Mouse (Mus musculus): ENCODE measurements around the gene Slc6a5. TPM values are rescaled to one million over a fixed set of nuclear protein-coding genes. Genes with fewer than 3 reads are reported as not detected.

The Slc6a5 gene
- polyA plus RNA-seq, 1 experiment from 2014 or later, result not detected

DNA sequence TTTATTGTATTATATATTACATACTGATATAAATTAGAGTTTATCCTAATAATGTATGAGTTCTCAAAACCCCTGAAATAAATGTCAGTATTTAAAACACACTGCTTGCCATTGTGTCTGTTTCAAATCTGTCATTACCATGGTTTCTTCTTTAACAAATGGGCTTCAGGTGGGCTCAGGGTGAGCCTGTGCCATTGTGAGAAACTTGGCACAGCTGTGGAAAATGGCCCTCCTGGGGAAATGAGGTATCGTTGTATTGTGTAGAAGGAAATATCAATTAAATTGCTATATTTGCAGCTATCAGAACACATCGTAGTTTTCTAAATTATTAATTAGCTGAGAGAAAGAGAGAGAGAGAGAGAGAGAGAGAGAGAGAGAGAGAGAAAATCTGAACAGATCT, 53.8 kb downstream of the Slc6a5 start:
- no peak overlapping the region for H3K27ac ChIP-seq (ENCODE audit: low read depth, low read length)
- H3K36me3 ChIP-seq (ENCODE audit: control insufficient read depth, insufficient read depth), result no peaks in the 10 kb centered on the region
- no peak for TF ChIP-seq CTCF (IDR thresholded peaks at IDR 0.05; ENCODE audit: low read depth)
- no peaks in the 10 kb centered on the region for H3K9me3 ChIP-seq (ENCODE audit: control insufficient read depth)
- H3K27me3 ChIP-seq (replicated peaks; ENCODE audit: control insufficient read depth, insufficient read depth, low read length), result no peaks in the 10 kb centered on the region
- H3K4me1 ChIP-seq (replicated peaks; ENCODE audit: control insufficient read depth, insufficient read depth, low read length), result no peaks in the 10 kb centered on the region
- H3K9ac ChIP-seq (ENCODE audit: low read depth, low read length), result no peak overlapping the region
- 86% methylated on average over 2 of the region's 2 CpGs for WGBS
- H3K4me3 ChIP-seq (ENCODE audit: low read depth, low read length), result no peak overlapping the region
- ATAC-seq, result no peak
- H3K4me2 ChIP-seq (replicated peaks; ENCODE audit: low read depth), result no peak overlapping the region

DNA sequence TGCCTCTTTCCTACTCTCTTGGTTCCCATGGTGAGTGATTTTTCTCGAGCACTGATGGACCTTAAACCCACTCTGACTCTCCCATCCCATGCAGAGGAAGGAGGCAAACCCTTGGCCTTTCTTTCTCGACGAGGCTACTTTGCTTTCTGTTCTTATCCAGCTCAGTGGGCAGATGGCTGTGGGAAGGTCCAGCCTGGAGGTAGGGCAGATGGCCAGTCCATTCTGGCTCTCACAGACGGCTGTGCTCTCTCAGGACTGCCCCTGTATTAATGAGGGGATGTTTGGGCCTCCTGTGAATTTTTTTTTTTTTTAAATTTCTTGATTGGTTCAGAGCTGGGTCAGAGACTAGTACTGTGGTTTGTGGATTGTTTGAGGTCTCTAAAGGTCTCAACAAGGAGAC, 59.6 kb downstream of the Slc6a5 start:
- no peak overlapping the region for H3K27ac ChIP-seq (ENCODE audit: low read depth, low read length)
- no peak overlapping the region for H3K9ac ChIP-seq (ENCODE audit: low read depth, low read length)
- no peak for TF ChIP-seq CTCF (IDR thresholded peaks at IDR 0.05; ENCODE audit: low read depth)
- no peak overlapping the region for H3K4me2 ChIP-seq (replicated peaks; ENCODE audit: low read depth)
- no peak overlapping the region for H3K4me3 ChIP-seq (ENCODE audit: low read depth, low read length)
- H3K36me3 ChIP-seq (ENCODE audit: control insufficient read depth, insufficient read depth), result no peaks in the 10 kb centered on the region
- H3K4me1 ChIP-seq (replicated peaks; ENCODE audit: control insufficient read depth, insufficient read depth, low read length), result no peaks in the 10 kb centered on the region
- peaks cover 5% of the 10 kb centered on the region for H3K27me3 ChIP-seq (replicated peaks; ENCODE audit: control insufficient read depth, insufficient read depth, low read length)
- 56% methylated on average over 4 of the region's 4 CpGs for WGBS
- ATAC-seq, result no peak
- no peaks in the 10 kb centered on the region for H3K9me3 ChIP-seq (ENCODE audit: control insufficient read depth)

DNA sequence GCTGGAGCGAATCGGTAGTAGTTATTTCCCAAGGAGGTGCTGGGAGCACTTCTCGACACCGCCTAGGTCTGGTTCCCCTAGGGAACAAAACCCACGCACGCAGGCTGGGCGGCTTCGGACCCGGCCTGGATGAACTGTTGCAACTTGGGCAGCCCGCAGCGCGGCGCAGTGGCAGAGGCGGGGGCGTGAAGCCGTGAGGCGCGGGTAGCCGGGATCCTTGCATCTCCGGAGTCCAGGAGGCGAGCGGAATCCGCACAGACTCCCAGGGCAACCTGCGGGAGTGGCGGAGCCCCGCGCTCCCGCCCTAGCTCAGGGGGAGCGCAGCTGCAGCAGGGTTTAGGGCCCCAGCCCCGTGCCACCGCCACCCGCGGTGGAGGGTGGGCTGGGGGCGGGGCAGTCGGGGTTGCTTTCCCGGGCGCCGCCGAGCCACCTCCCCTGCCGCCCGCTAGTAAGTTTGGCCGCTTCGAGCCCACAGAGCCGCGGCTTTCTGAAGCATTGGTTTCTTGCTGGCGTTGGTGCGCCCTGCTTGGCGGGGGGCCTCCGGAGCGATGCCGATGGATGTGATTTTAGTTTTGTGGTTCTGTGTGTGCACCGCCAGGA, 65.0 kb downstream of the Slc6a5 start, which contains the start of gene Nell1:
Gene Nell1 (plus strand): TSS at position 24 of the 600 bp plus-strand sequence.
- TF ChIP-seq CTCF (IDR thresholded peaks at IDR 0.05; ENCODE audit: low read depth), result no peak
- Histone ChIP-seq H3K4me2 (replicated peaks; ENCODE audit: low read depth) (peak within 1 kb of the TSS; percentile 70), H3K4me3 (ENCODE audit: low read depth, low read length) (peak within 1 kb of the TSS; percentile 35), H3K36me3 (ENCODE audit: control insufficient read depth, insufficient read depth) (no peaks in the 10 kb centered on the region), H3K4me1 (replicated peaks; ENCODE audit: control insufficient read depth, insufficient read depth, low read length) (no peaks in the 10 kb centered on the region), H3K9me3 (ENCODE audit: control insufficient read depth) (no peaks in the 10 kb centered on the region), H3K27me3 (replicated peaks; ENCODE audit: control insufficient read depth, insufficient read depth, low read length) (peaks cover 29% of the 10 kb centered on the region), H3K27ac (ENCODE audit: low read depth, low read length) (no peak within 1 kb of the TSS), H3K9ac (ENCODE audit: low read depth, low read length) (no peak within 1 kb of the TSS)
- ATAC-seq, result no peak
- 1% methylated on average over 52 of the region's 52 CpGs for WGBS

DNA sequence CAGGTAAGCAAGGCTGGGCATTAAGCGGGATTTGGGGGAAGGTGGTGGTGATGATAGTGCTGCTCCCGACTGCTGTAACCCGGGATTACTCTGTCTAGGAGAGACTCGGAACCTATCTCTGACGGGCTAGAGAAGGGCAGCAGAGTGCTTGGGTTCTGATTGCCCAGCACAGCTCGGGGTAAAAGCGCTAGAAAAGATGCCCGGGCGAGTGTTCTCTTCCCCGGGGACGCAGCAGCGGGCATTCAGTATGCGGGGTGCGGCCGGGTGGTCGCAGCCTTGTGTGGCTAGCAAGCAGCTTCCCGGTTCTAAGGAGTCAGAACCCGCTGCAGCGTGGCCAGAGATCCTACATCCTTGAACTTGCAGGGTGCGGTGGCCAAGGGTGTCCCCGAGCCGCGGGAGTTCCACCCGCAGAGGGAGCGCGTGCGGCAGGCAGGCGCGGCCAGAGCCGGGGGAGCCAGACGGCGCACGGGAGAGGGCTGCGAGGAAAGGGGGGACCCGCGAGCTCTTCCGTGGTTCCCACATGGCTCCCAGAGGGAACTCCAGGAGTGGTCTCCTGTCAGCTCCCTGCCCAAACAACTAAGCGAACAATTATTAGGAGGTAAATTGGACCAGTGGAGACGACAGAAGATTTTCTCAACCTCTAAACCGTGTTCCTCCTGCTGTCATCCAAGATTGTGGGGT, 65.6 kb downstream of the Slc6a5 start:
- H3K4me3 ChIP-seq (ENCODE audit: low read depth, low read length), result peak overlapping the region; percentile 35
- H3K27me3 ChIP-seq (replicated peaks; ENCODE audit: control insufficient read depth, insufficient read depth, low read length), result peaks cover 29% of the 10 kb centered on the region
- peak overlapping the region; percentile 70 for H3K4me2 ChIP-seq (replicated peaks; ENCODE audit: low read depth)
- H3K4me1 ChIP-seq (replicated peaks; ENCODE audit: control insufficient read depth, insufficient read depth, low read length), result no peaks in the 10 kb centered on the region
- no peaks in the 10 kb centered on the region for H3K36me3 ChIP-seq (ENCODE audit: control insufficient read depth, insufficient read depth)
- peak; percentile 52 for TF ChIP-seq CTCF (IDR thresholded peaks at IDR 0.05; ENCODE audit: low read depth)
- H3K9me3 ChIP-seq (ENCODE audit: control insufficient read depth), result no peaks in the 10 kb centered on the region
- under 1% methylated on average over 40 of the region's 40 CpGs for WGBS
- no peak for ATAC-seq
- H3K27ac ChIP-seq (ENCODE audit: low read depth, low read length), result no peak overlapping the region
- no peak overlapping the region for H3K9ac ChIP-seq (ENCODE audit: low read depth, low read length)

DNA sequence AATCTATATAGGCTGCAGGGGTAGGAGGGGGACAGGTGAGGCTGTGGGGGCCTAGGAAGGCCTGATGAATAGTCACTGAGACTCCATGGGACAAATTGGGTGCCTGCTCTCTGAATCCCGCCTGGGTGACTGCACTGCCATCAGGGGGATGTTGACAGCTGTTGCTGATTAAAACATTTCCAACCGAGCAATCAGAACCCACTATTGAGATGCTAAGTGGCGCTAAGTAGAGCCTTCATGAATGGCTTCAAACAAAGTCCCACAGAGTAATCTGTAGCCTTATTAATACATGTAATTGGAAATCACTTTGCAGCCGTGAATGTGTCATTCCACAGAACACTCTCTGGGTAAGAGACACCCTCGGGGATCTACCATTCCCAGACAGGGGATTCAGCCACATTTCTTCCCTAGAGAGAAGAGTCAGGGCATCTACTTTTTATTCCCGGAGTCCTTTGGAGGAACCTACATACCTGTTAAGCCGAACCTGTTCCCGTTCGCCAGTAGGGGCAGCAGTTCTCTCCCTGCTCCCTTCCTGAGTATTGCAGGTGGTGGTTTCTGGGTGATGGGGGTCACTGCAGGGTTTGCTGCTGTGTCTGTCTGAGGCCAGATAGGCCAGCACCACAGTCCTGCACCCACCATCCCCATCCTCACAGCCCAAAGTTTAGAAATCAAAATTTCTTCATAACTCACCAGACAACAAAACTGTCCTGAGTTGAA, 71.7 kb downstream of the Slc6a5 start:
- 40% methylated on average over 9 of the region's 9 CpGs for WGBS
- no peak for ATAC-seq
- no peaks in the 10 kb centered on the region for H3K4me1 ChIP-seq (replicated peaks; ENCODE audit: control insufficient read depth, insufficient read depth, low read length)

DNA sequence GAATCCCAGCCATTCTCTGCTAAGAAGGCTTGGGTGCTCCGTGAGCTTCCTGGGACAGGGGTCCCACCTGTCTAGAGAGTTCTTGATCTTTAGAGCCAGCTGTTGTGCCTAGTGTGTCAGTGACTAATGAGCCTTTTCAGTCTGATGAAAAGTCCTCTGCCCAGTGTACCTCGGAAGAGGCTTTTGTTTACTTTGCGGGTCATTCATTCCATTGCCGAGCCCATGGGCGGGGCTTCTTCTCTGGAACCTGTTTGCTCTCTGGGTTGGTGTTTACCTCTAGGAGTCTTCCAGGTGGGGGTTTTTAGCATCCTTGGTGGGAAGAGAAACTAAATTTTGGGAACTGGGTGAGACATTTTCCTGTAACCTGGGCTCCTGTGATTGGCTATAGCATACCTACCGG, 74.8 kb downstream of the Slc6a5 start:
- no peak overlapping the region for H3K4me3 ChIP-seq (ENCODE audit: low read depth, low read length)
- H3K36me3 ChIP-seq (ENCODE audit: control insufficient read depth, insufficient read depth), result no peaks in the 10 kb centered on the region
- no peaks in the 10 kb centered on the region for H3K9me3 ChIP-seq (ENCODE audit: control insufficient read depth)
- H3K27ac ChIP-seq (ENCODE audit: low read depth, low read length), result no peak overlapping the region
- 26% methylated on average over 6 of the region's 6 CpGs for WGBS
- no peak for ATAC-seq
- no peak overlapping the region for H3K9ac ChIP-seq (ENCODE audit: low read depth, low read length)
- peak overlapping the region; percentile 37; the same call in 1 of the 2 replicates for H3K4me2 ChIP-seq (replicated peaks; ENCODE audit: low read depth)
- no peaks in the 10 kb centered on the region for H3K4me1 ChIP-seq (replicated peaks; ENCODE audit: control insufficient read depth, insufficient read depth, low read length)
- no peaks in the 10 kb centered on the region for H3K27me3 ChIP-seq (replicated peaks; ENCODE audit: control insufficient read depth, insufficient read depth, low read length)
- no peak for TF ChIP-seq CTCF (IDR thresholded peaks at IDR 0.05; ENCODE audit: low read depth)

More for the DNA sequence above, 71.7 kb downstream of the Slc6a5 start:
- Histone ChIP-seq H3K27me3 (replicated peaks; ENCODE audit: control insufficient read depth, insufficient read depth, low read length) (0 out of 2 replicates have a peak, but pooled peaks cover 3% of the 10 kb centered on the region), H3K9ac (ENCODE audit: low read depth, low read length) (no peak overlapping the region), H3K36me3 (ENCODE audit: control insufficient read depth, insufficient read depth) (no peaks in the 10 kb centered on the region), H3K27ac (ENCODE audit: low read depth, low read length) (no peak overlapping the region), H3K4me3 (ENCODE audit: low read depth, low read length) (no peak overlapping the region), H3K9me3 (ENCODE audit: control insufficient read depth) (no peaks in the 10 kb centered on the region), H3K4me2 (replicated peaks; ENCODE audit: low read depth) (no peak overlapping the region)
- TF ChIP-seq CTCF (IDR thresholded peaks at IDR 0.05; ENCODE audit: low read depth), result peak; percentile 48

Measured in intestine, postnatal 0 days (tissue).